Mouse (Mus musculus): ENCODE measurements around the gene Hdgfl2. TPM values are rescaled to one million over a fixed set of nuclear protein-coding genes. Genes with fewer than 3 reads are reported as not detected.

Hdgfl2 gene
- 56.5 and 57.5 TPM in 2 replicates for polyA plus RNA-seq (2014; fragmentation: Nextera tagmentation; extraction: Ambion mirVana)

DNA sequence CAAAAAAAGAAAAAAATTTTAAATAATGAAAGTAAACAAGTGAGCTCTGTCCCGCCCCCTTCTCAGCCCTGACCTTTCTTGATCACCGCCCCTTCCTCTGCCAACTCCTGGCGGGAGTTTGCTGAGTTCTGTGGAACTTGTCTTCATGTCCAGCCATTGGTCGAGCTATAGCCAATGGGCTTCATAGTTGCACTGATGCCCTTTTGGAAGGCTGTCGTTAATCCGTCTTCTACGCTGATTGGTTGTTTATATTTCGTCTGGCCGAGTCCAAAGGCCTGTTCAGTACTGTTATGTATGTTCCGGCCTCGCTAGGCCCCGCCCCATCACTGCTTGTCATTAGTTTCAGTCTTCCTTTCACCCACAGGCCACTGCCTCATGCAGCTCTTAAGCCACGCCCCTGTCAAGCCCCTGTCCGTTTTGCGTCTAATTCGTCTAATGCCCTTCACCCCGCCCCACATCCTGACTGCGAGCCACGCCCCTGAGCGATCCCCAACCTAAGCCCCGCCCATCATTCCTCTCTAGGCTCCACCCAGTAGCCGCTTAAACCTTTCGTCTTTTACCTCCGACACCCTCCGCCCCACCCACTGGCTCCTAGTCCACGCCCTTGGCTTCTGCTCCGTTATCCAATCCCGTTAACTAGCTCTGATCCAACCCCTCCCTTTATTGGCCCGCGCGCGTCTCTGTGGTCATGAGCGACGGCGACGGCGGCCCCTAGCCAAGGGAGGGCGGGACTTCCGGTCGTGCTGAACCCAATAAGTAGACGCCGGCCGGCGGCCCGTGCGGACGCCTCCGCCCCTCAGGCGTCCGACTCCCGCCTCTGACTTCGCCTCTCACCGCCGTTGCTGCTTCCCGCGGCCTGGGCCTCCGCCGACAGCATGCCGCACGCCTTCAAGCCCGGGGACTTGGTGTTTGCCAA lies at the start of gene Hdgfl2:
TSS of gene Hdgfl2 (plus strand) at position 755 of the 916 bp plus-strand sequence.
- whole genome bisulfite sequencing: under 1% methylated on average over 61 of the region's 61 CpGs
- peak within 1 kb of the TSS; percentile 61 to 71 for H3K27ac ChIP-seq (replicated peaks in 1 of 2; ENCODE audit: control insufficient read depth in 1 of 2, insufficient read depth in 1 of 2, low read depth in 2 of 2, low read length in 2 of 2)
- H3K27me3 ChIP-seq (ENCODE audit: control insufficient read depth, insufficient read depth, low read length): no peaks in the 10 kb centered on the region
- peak within 1 kb of the TSS; percentile 87 to 97 for H3K4me3 ChIP-seq (ENCODE audit: control insufficient read depth in 1 of 2, insufficient read depth in 1 of 2, low read depth in 1 of 2, low read length in 2 of 2)
- peak; percentile 93 for ATAC-seq (ENCODE audit: insufficient number of reproducible peaks, insufficient read depth, low FRiP score, low read depth)
- peak within 1 kb of the TSS; percentile 96 for H3K4me2 ChIP-seq (ENCODE audit: low read length)
- peaks cover 20 to 27% of the 10 kb centered on the region in 2 experiments for H3K4me1 ChIP-seq (ENCODE audit: control insufficient read depth in 2 of 2, insufficient read depth in 2 of 2, low read length in 2 of 2)
- H3K9me3 ChIP-seq (ENCODE audit: control insufficient read depth, low read length): no peaks in the 10 kb centered on the region
- H3K36me3 ChIP-seq (ENCODE audit: control insufficient read depth, insufficient read depth, low read length): peaks cover 21% of the 10 kb centered on the region
- H3K9ac ChIP-seq (ENCODE audit: low read length): peak within 1 kb of the TSS; percentile 88

DNA sequence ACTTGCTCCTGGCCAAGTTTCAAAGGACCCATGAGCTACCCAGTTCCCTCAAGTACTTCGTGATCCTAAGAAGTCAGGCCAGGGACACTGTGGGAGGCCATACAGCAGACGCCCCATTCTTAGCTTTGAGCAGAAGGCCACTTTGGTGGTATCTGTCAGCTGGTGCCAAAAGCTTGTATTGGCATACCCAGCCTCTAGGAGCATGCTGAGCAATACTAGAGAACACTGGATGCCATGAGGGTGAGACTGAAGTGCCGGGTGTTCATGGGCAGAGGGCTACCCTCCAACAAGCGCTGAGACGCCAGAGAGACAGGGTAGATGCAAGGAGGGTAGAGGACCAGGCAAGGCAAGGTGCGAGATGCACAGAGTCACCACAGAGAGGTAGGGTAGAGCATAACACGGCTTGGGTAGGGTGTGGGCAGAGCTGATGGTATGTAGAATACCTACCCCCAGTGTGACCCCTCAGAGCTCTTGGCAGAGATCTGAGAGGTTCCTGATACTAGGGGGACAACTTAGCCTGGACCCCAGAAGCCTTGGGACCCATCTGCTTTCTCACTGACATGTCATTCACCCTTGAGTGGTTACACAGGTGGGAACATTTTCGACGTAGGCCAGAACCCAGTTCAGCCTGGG lies 49.1 kb upstream of the Hdgfl2 start:
- Histone ChIP-seq H3K4me3 (ENCODE audit: control insufficient read depth in 1 of 2, insufficient read depth in 1 of 2, low read depth in 1 of 2, low read length in 2 of 2) (no peak overlapping the region), H3K9me3 (ENCODE audit: control insufficient read depth, low read length) (no peaks in the 10 kb centered on the region), H3K36me3 (ENCODE audit: control insufficient read depth, insufficient read depth, low read length) (peaks cover 44% of the 10 kb centered on the region), H3K27me3 (ENCODE audit: control insufficient read depth, insufficient read depth, low read length) (no peaks in the 10 kb centered on the region), H3K9ac (ENCODE audit: low read length) (no peak overlapping the region), H3K4me2 (ENCODE audit: low read length) (no peak overlapping the region), H3K27ac (replicated peaks in 1 of 2; ENCODE audit: control insufficient read depth in 1 of 2, insufficient read depth in 1 of 2, low read depth in 2 of 2, low read length in 2 of 2) (no peak overlapping the region), H3K4me1 (ENCODE audit: control insufficient read depth in 2 of 2, insufficient read depth in 2 of 2, low read length in 2 of 2) (peaks cover 20 to 29% of the 10 kb centered on the region in 2 experiments)
- no peak for ATAC-seq (ENCODE audit: insufficient number of reproducible peaks, insufficient read depth, low FRiP score, low read depth)
- 89% methylated on average over 9 of the region's 9 CpGs for WGBS

DNA sequence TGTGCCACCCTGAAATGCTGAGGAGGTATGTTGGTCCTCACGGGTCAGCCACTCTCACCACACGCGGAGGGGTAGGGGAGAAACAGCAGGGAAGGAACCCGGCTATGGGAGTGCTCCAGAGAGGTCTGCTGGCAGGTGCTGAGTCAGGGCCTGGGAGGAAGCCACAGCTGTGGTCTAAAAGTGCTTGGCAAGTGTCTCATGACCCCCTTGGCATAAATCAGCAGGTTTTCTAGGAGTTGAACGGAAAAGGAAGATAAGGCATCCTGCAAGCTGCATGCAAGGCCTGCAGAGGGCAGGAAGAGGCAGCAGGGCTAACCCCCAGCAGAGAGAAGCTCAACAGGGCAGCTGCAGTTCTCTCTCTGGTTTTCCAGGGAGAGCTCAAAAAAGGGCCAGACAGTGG lies 48.5 kb upstream of the Hdgfl2 start:
- Histone ChIP-seq H3K27ac (replicated peaks in 1 of 2; ENCODE audit: control insufficient read depth in 1 of 2, insufficient read depth in 1 of 2, low read depth in 2 of 2, low read length in 2 of 2) (peak overlapping the region; percentile 14 to 39; a peak in 1 of 4 replicates), H3K9me3 (ENCODE audit: control insufficient read depth, low read length) (no peaks in the 10 kb centered on the region), H3K9ac (ENCODE audit: low read length) (no peak overlapping the region)

DNA sequence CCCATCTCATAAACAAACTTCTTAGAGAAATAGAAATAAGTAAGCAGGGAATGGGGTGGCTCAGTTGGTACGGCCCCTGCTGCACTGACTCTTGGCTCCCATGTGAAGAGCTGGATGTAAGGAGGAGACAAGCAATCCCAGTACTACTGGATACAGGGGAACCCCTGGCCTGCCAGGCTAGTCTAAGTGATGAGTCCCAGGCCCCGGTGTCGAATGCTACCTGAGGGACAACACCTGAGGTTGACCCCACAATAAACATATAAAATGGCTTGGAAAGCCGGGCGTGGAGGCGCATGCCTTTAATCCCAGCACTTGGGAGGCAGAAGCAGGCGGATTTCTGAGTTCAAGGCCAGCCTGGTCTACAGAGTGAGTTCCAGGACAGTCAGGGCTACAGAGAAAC lies 48.0 kb upstream of the Hdgfl2 start:
- H3K4me3 ChIP-seq (ENCODE audit: control insufficient read depth in 1 of 2, insufficient read depth in 1 of 2, low read depth in 1 of 2, low read length in 2 of 2): no peak overlapping the region
- WGBS: 93% methylated on average over 7 of the region's 7 CpGs
- ATAC-seq (ENCODE audit: insufficient number of reproducible peaks, insufficient read depth, low FRiP score, low read depth): no peak
- no peaks in the 10 kb centered on the region for H3K9me3 ChIP-seq (ENCODE audit: control insufficient read depth, low read length)
- H3K9ac ChIP-seq (ENCODE audit: low read length): no peak overlapping the region
- H3K27me3 ChIP-seq (ENCODE audit: control insufficient read depth, insufficient read depth, low read length): no peaks in the 10 kb centered on the region
- peak overlapping the region; percentile 14 to 39; a peak in 1 of 4 replicates for H3K27ac ChIP-seq (replicated peaks in 1 of 2; ENCODE audit: control insufficient read depth in 1 of 2, insufficient read depth in 1 of 2, low read depth in 2 of 2, low read length in 2 of 2)
- H3K4me1 ChIP-seq (ENCODE audit: control insufficient read depth in 2 of 2, insufficient read depth in 2 of 2, low read length in 2 of 2): peaks cover 13 to 19% of the 10 kb centered on the region in 2 experiments; a peak in 3 of 4 replicates
- H3K4me2 ChIP-seq (ENCODE audit: low read length): no peak overlapping the region
- peaks cover 44% of the 10 kb centered on the region for H3K36me3 ChIP-seq (ENCODE audit: control insufficient read depth, insufficient read depth, low read length)

More for the DNA sequence above, 48.5 kb upstream of the Hdgfl2 start:
- no peak; the same call in 1 of the 2 replicates for ATAC-seq (ENCODE audit: insufficient number of reproducible peaks, insufficient read depth, low FRiP score, low read depth)
- no peaks in the 10 kb centered on the region for H3K27me3 ChIP-seq (ENCODE audit: control insufficient read depth, insufficient read depth, low read length)
- peaks cover 44% of the 10 kb centered on the region for H3K36me3 ChIP-seq (ENCODE audit: control insufficient read depth, insufficient read depth, low read length)
- H3K4me3 ChIP-seq (ENCODE audit: control insufficient read depth in 1 of 2, insufficient read depth in 1 of 2, low read depth in 1 of 2, low read length in 2 of 2): no peak overlapping the region
- 44% methylated on average over 5 of the region's 5 CpGs for WGBS
- H3K4me2 ChIP-seq (ENCODE audit: low read length): no peak overlapping the region
- peaks cover 17 to 24% of the 10 kb centered on the region in 2 experiments for H3K4me1 ChIP-seq (ENCODE audit: control insufficient read depth in 2 of 2, insufficient read depth in 2 of 2, low read length in 2 of 2)

DNA sequence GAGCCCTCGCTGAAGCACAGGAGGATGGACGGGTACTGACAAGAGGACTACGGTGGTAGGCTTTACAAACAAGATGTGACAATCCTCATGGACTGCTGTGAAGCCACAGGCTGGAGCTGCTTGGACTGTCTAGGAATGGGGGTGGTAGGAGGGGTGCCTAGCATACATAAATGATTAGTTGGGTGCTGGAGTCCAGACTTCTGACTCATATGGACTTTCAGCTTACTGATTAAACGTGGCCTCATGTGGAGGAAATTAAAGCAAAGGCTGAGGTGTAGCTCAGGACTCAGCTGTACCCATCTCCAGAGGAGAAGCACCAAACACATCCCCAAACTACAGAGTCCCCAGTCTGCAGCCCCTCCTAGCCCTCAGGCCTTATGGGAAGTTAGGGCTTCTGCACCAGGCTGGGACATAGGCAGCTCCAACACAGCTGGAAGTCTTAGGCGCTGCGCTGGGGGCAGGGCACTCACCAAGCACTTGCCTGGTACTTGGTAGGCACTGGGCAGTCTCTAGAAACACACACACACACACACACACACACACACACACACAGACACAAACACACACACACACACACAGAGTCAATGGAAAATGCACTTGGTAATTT lies 47.2 kb upstream of the Hdgfl2 start:
- Histone ChIP-seq H3K4me3 (ENCODE audit: control insufficient read depth in 1 of 2, insufficient read depth in 1 of 2, low read depth in 1 of 2, low read length in 2 of 2) (no peak overlapping the region), H3K9ac (ENCODE audit: low read length) (no peak overlapping the region), H3K36me3 (ENCODE audit: control insufficient read depth, insufficient read depth, low read length) (peaks cover 44% of the 10 kb centered on the region), H3K4me2 (ENCODE audit: low read length) (no peak overlapping the region), H3K27ac (replicated peaks in 1 of 2; ENCODE audit: control insufficient read depth in 1 of 2, insufficient read depth in 1 of 2, low read depth in 2 of 2, low read length in 2 of 2) (no peak overlapping the region), H3K27me3 (ENCODE audit: control insufficient read depth, insufficient read depth, low read length) (no peaks in the 10 kb centered on the region), H3K9me3 (ENCODE audit: control insufficient read depth, low read length) (no peaks in the 10 kb centered on the region), H3K4me1 (ENCODE audit: control insufficient read depth in 2 of 2, insufficient read depth in 2 of 2, low read length in 2 of 2) (peaks cover 10 to 16% of the 10 kb centered on the region in 2 experiments; a peak in 3 of 4 replicates)
- WGBS: 69% methylated on average over 6 of the region's 6 CpGs
- ATAC-seq (ENCODE audit: insufficient number of reproducible peaks, insufficient read depth, low FRiP score, low read depth): no peak

DNA sequence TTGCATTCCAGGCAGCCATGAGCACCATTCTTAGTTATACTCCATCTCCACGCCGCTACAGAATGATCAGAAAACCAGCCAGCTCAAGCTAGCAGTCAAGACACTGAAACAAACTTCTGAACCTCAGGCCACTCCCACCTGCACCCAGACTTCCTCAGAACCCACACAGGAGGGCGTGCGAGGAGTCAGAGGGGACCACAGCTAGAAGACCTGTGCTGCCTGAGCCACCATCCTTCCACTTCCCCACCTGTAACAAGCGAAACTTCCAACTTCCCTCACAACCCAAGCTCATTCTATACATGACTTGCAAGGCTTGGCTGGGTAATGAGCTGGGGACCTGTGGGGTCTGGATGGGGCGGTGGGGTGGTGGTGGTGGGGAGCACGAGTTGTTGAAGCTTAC lies 46.6 kb upstream of the Hdgfl2 start:
- Histone ChIP-seq H3K4me3 (ENCODE audit: control insufficient read depth in 1 of 2, insufficient read depth in 1 of 2, low read depth in 1 of 2, low read length in 2 of 2) (no peak overlapping the region), H3K4me1 (ENCODE audit: control insufficient read depth in 2 of 2, insufficient read depth in 2 of 2, low read length in 2 of 2) (peaks cover 5 to 16% of the 10 kb centered on the region in 2 experiments; a peak in 3 of 4 replicates), H3K27me3 (ENCODE audit: control insufficient read depth, insufficient read depth, low read length) (no peaks in the 10 kb centered on the region), H3K36me3 (ENCODE audit: control insufficient read depth, insufficient read depth, low read length) (peaks cover 40% of the 10 kb centered on the region), H3K9me3 (ENCODE audit: control insufficient read depth, low read length) (no peaks in the 10 kb centered on the region), H3K4me2 (ENCODE audit: low read length) (no peak overlapping the region), H3K27ac (replicated peaks in 1 of 2; ENCODE audit: control insufficient read depth in 1 of 2, insufficient read depth in 1 of 2, low read depth in 2 of 2, low read length in 2 of 2) (no peak overlapping the region), H3K9ac (ENCODE audit: low read length) (no peak overlapping the region)
- WGBS: 74% methylated on average over 7 of the region's 7 CpGs
- no peak for ATAC-seq (ENCODE audit: insufficient number of reproducible peaks, insufficient read depth, low FRiP score, low read depth)

DNA sequence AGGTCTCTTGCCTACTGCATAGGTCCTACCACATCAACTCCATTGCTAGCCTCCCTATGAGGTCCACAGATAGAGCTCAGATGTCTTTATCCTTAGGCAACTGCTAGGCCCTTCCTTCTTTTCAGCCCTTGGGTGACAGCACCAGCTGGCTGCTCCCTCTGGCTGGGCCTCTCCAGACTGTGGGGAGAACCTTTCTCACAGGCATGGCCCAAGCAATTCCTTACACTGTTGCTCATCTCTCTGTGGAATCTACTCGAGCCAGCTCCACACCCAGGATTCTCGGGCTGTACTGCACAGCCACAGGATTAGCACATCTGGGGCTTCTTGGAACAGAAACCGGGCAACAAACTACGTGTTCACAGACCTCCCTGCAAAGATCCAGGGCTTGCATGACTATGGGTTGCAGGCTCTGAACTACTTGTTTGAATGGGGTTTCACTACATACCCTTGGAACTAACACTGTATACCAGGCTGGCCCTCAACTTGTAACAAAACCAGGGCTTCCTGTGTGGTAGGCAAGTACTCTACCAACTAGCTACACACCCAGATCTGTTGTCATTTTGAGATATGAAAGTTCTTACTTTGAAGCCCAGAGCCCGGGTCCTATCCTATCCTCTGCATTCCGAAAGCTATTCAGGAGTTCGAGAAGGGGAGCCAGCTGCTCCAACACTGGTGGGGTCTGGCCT lies 45.3 kb upstream of the Hdgfl2 start:
- no peak overlapping the region for H3K27ac ChIP-seq (replicated peaks in 1 of 2; ENCODE audit: control insufficient read depth in 1 of 2, insufficient read depth in 1 of 2, low read depth in 2 of 2, low read length in 2 of 2)
- H3K9me3 ChIP-seq (ENCODE audit: control insufficient read depth, low read length): no peaks in the 10 kb centered on the region
- no peak overlapping the region for H3K4me3 ChIP-seq (ENCODE audit: control insufficient read depth in 1 of 2, insufficient read depth in 1 of 2, low read depth in 1 of 2, low read length in 2 of 2)
- H3K9ac ChIP-seq (ENCODE audit: low read length): peak overlapping the region; percentile 16; the same call in 1 of the 2 replicates
- no peak for ATAC-seq (ENCODE audit: insufficient number of reproducible peaks, insufficient read depth, low FRiP score, low read depth)
- WGBS: 81% methylated on average over 7 of the region's 7 CpGs
- H3K36me3 ChIP-seq (ENCODE audit: control insufficient read depth, insufficient read depth, low read length): peaks cover 30% of the 10 kb centered on the region
- H3K27me3 ChIP-seq (ENCODE audit: control insufficient read depth, insufficient read depth, low read length): no peaks in the 10 kb centered on the region
- H3K4me2 ChIP-seq (ENCODE audit: low read length): no peak overlapping the region
- peaks cover 3 to 16% of the 10 kb centered on the region in 2 experiments; a peak in 3 of 4 replicates for H3K4me1 ChIP-seq (ENCODE audit: control insufficient read depth in 2 of 2, insufficient read depth in 2 of 2, low read length in 2 of 2)

All from heart, embryonic 14.5 days (tissue).